Mouse (Mus musculus) urinary bladder, adult 2 months (tissue): ENCODE data around the gene Tor2a. TPM values are rescaled to one million over a fixed set of nuclear protein-coding genes. Genes with fewer than 3 reads are reported as not detected.

Experiments used
- DNase-seq: peaks from one replicate; pipeline ENCODE4 v3.0.0; 2022; ENCODE audit warnings: low spot score
- polyA plus RNA-seq: library from polyadenylated mRNA; depleted of rRNA; stranded (reverse); fragments of >200 nt; gene quantifications from 2 replicates; pipeline ENCODE4 v1.2.3, GENCODE M21; 2012

Gene Tor2a
- polyA plus RNA-seq, 1 experiment: 53.7 TPM

DNA sequence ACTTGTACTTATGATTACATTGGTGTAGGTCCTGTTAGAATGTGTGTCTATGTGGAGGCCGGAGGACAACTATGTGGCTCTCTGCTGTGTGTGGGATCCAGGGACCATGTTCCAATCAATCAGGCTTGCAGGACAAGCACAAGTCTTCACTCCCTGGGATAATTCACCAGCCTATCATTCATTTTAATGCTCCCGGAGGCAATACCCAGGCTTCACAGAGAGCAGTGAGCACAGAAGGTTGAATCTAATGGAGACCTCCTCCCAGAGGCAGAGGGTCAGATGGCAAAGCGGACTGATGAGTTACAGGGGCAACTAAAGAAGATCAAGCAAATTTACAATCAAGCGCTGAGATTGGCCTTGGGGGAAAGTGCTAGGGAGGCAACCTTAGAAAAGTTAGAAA, 27.5 kb upstream of the Tor2a start:
- DNase-seq: no peak

DNA sequence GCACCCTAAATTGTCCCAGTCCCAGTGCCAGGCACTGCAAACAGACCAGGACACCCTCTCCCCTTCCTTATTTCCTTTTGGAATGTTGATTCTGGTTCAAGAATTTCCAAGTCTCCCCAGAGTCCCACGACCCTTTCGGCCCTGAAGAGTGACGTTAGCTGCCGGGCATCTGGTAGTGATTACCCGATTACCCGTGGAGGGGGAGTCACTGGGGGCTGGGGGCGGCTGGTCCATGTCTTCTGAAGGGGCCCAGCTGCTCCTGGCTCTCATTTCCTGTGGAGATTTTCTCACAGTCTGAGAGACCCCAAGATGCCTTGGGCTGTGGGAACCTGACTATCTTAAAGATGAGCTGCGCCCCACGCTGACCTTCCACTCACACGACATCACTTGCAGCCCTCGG, 26.2 kb upstream of the Tor2a start:
- DNase-seq: no peak

DNA sequence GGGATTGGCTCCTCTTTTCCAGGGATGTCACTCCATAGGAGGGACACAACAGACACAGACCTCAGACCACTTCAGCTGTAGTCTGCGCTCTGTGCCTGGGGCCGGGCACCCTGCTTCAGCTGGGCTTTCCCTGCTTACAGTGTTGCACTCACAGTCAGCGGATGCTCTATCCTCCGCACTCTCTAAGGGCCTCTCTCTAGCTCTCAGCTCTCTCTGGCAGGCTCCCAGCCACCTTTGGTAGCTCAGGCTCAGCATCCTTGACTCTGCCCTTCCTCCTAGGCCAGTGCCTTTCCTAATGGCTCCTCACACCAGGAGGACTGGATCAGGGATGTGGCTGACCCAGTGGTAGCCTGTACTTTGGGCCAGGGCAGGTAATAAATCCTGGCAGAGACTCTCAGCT, 25.1 kb upstream of the Tor2a start:
- DNase-seq: no peak

DNA sequence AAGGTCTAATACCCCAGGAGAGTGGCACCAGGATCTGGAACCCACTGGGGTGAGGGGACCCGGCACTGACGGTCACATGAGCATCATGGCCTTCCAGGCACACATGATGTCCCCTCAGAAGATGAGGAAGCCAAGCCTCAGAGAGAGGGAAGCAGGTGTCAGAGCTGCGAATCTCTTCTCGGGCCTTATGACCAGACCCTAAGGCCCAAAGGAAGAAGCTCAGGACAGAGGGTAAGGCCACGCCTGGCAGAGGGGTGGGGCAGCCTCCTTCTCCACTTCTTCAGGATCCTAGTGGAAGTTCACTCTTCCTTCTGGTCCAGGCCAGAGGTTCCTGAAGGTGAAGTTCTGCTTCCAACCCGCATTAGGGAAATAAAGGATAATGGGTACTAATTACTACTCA, 24.3 kb upstream of the Tor2a start:
- no peak for DNase-seq

DNA sequence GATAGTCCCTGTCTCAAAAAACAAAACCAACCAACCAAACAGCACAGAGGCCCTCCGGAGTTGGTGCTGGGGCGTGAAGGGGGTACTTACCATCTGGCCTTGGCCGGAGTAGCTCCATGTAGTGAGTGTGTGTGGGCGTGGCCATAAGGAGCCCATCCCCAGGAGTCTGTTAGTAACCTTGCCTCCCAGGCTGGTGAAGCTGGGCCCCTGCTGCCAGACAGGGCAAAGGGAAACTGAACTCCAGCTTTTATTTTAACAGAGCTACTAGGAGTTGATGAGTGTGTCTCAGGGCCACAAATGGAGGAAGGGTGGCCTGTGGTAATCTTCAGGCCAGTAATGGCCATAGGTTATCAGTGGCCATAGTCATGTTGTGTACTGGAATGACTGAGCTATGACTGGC, 22.6 kb upstream of the Tor2a start:
- DNase-seq: no peak

DNA sequence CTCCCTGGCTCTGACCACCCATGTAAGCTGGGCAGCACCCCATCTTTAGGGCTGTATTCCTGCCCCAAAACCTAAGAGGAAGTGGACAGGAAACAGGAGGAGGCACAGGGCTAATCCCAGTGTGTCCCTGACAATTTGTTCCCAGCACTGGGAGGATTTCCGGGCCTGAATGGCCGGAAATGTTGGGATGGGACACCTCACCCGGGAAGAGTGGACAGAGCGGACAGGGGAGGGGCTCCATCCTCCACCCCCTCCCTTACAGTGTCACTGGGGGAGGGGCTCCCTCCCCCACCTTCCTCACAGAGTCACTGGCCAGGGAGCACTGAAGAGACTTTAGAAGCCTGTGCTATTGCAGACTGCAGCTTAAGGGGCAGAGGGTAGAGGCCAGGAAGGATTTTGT, 22.1 kb upstream of the Tor2a start:
- DNase-seq: no peak

DNA sequence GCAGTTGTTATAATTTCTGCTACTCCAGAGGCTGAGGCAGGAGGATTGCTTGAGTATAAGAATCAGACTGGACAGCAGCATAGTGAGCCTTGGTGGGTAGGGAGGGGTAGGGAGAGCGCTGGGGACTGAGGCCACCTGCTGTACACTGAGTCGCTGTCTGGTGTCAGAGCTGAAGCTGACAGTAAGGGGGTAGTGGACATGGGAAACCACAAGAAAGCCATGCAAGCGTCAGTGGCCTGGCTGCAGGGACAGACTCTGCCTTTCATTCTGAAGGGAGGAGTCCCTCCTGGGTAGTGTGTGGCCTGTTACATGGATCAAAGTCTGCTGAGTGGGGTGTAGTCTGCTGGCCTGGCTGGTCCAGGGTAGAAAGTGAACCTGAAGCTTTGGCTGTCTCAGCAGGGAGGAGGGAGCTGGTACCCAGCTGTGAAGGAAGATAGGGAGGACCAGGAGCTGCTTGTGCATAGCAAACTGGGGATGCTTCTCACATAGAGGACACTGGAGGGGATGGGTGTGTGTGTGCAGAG, 20.7 kb upstream of the Tor2a start:
- DNase-seq: no peak

DNA sequence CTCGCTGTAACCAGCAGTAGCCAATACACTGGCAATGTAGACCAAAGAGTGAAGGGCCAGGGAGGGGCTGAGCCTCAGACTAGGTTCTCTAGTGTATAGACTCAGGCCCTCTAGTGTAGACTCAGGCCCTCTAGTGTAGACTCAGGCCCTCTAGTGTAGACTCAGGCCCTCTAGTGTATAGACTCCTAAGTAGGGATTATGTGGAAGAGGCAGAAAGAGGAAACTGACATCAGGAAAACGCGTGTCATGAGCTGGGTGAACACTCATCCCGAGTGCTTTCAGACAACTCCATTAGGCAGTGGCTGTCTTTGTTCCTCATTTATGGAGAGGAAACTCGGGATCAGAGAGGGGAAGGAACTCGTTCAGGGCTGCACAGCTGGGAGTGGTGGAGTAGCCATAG, 20.0 kb upstream of the Tor2a start:
- DNase-seq: no peak

DNA sequence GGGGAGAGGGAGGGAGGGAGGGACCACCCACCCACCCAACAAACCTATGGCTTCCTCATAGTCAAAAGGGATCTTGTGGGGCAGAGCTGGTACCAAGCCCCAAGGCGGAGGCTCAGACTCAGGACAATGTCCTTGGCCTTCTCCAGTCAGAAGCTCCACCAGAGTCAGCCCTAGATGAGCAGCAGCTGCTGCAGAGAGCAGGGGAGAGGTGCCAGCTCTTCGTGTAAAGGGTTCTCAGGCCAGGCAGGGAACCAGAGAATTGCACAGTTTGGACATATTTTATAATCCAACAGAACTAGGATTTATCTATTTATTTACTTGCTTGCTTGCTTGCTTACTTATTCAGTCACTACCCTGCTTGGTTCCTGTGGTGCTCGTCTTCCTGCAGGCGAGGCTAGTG, 17.7 kb upstream of the Tor2a start:
- no peak for DNase-seq

DNA sequence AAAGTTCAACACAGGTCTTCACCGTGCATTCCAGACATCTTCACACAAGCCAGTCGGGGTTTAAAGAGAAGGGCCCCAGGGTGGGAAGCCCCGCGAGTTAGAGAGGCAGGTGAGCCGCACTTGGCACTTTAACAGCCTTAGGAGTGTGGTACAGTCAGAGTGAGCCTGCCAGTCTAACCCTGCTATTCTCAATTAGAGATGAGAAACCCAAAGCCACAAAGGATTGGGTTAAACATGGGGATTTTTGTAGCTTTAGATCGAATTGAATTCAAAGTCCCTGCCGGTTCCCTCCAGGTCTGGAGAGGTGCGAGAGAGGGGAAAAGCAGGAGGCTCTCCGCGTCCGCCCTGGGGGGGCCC, 16.1 kb upstream of the Tor2a start, which contains the start of gene 6330409D20Rik:
TSS of gene 6330409D20Rik (minus strand) at position 101 of the 357 bp plus-strand sequence.
- DNase-seq: no peak

DNA sequence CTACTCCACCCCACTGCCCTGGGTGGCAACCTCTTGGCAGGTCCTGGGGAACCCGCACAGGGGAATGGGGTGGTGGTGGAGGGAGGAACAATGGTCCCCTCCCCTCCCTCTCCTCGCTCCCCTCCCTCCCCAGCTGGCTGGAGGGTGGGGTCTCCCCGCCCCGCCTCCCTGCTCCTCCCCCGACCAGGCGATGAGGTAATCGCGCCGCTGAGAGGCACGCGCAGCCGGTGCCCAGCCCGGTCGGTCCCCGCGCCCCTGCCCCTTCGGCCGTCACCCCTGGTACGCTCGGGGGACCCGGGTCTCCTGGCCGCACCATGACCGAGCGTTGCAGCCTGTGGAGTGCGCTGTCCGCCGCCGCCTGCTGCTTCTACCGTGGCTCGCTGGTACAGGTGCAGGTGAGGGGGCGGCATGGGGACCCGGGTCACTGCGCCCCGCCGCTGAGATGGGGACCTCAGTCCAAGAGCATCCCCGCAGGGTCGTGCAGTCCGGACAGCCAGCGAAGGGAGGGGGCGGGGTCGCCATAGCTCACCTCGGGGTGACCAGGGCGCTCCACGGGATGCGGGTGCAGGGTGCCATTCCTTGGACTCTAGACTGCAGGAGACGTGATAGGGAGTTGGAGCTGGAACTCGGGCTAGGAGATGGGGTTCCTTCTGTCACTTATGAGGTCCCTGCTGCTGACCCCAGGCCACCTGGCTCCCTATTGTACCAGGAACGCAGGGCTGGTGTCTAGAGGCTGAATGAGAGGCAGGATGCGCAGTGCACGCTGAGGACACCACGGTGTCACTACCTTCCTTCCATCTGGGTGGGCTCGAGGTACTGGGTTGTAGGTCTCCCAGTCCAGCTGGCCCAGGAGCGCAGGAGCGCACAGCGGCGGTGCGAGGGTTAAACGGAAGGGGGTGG, 15.5 kb upstream of the Tor2a start:
- DNase-seq: no peak

DNA sequence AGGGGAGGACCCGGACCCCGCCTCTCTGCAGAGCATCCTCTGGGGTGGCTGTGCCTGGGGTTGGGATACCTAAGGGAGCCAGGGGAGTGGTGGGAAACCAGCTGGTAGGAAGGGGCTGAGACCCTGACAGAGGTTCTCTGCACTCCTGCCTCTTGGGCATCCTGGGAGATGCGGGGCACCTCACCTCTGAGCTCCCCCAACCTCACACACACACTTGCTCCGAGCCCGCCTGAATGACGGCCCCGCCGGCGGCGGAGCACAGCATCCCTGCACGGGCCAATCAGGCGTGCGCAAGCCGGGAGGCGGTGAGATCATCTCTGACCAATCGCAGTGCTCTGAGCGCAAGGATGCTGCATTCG, 14.9 kb upstream of the Tor2a start:
- no peak for DNase-seq

DNA sequence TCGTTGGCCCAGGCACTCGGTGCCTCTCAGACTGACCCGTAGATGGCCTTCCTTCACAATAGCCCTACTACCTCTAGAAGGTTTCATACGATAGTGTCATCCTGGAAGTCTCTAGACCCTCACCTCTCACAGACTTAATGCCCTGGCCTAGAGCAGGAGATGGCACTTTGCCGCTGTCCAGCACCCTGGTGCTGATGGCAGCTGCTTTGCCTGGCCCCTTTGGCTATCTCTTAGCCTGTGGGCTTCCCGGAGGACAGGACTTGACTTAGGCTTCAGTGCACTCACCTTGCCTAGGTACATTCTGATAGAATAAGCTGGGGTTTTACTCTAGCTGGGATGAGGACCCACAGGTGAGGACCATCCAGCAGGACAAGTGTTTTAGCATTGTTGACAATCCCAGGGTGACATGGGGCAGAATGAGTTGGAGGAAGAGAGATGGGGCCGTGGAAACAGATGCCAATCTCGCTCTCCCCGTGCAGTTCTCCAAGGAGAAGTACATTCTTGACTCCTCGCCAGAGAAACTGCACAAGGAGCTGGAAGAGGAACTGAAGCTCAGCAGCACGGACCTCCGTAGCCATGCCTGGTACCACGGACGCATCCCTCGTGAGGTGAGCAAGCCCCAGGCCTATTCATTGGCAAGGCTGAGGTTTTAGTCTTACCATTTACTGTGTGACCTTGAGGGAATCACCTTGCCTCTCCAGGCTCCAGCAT, 12.6 kb upstream of the Tor2a start:
- no peak for DNase-seq

DNA sequence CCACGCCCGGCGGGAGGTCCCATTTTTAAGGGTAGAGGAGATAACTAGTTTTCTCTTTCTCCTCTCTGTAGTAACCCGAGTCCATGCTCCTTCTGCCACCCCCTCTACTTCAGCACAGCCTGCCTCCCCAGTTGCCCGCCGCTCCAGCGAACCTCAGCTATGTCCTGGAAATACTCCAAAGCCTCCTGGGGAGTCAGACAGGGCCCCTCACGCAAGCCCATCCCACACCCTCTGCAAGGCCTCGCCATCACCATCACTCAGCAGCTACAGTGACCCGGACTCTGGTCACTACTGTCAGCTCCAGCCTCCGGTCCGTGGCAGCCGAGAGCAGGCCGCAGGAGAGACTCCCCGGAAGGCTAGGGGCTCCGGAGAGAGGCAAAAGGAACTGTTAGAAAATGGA, 8.0 kb upstream of the Tor2a start:
- DNase-seq: no peak

DNA sequence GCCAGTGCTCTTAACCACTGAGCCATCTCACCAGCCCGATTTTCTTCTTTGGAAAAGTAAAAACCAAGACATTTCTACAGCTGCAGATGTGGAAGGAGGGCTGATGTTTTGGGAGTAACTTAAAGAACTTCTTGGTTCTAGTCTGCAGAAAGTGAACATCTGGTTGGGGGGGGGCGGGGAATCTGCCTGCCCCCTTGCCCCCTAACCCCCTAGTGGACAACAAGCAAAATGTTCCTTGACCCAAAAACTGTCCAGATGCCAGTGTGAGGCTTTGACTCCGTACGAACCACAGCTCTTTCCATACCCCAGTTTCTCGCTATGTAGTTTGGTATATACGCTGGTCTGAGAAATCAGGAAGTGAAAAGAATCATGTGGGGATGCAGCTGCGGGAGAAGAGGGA, 6.8 kb upstream of the Tor2a start:
- DNase-seq: no peak

DNA sequence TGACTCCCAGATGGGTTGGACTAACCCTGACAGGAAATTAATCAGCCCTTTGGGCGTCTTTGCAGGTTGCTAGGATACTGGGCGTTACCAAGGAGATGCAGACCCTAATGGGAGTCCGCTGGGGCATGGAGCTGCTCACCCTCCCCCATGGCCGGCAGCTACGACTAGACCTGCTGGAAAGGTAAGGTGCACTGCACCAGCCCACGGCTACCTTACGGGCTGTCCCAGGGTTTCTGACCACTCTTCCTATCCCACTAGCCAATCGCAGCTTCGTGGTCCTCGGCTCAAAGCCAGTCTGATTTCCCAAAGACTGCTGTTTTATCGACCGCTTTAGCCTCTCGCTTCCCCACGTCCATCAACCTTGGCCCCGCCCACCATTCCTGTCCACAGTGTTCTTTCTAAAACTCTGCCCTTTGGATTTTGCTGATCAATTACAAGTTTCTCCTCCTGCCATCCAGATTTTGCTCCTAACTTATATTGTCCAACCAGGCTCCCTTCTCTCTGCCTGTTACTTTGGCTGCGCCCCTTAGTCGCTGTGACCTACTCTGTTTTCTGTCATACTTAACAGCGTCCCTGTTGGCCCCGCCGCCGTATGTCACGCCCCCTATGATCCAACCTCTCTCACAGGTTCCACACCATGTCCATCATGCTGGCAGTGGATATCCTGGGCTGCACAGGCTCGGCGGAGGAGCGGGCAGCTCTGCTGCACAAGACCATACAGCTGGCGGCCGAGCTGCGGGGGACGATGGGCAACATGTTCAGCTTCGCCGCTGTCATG, 6.0 kb upstream of the Tor2a start:
- peak; percentile 48 for DNase-seq

DNA sequence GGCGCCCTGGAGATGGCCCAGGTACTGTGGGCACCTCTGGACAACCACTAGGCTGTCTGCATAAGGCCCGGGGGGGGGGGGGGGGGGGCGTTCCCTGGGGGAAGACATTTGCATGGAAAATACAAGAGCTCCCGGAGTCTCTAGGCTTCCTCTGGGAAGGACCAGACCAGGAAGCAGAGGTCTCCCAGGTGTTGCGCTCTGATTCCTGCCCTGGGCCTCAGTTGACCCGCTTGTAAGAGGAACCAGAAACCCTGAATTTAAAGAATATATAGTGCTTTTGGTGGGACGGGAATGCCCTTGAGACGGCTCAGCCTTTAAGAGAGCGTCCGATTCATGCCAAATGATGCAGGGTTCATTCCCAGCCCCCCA, 5.4 kb upstream of the Tor2a start:
- DNase-seq: no peak

DNA sequence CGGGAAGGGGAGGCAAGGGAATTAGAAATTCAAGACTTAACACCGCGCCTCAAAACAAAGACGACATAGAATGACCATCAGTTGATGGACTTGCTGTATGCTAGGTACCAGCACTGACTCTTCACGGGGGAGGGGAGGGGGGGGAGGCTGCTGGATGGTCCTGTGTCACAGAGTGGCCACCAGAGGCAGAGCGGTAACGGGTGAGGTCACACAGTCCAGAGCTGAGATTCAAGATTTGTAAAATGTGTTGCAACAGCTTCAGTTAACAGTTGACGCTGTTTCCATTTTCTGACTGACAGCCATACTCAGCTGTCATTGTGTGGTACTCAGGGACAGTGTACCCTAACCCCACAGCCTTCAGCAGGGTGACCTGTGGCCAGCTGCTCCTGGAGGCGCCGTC, 4.9 kb upstream of the Tor2a start:
- no peak for DNase-seq

DNA sequence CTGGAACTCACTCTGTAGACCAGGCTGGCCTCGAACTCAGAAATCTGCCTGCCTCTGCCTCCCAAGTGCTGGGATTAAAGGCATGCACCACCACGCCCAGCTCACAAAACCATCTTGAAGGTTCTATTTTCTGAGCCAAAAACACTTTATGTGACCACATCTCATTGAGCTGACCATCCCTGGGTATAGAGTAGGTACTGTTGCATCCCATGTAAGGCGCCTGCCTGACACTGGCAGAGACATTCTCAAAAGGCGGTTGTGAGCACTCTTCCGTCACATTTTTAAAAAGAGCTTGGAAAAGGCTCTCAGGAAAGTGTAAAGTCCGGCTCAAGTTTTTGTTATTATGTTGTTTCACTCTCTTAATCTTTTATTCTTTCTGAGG, 369 bp upstream of the Tor2a start:
- no peak for DNase-seq

DNA sequence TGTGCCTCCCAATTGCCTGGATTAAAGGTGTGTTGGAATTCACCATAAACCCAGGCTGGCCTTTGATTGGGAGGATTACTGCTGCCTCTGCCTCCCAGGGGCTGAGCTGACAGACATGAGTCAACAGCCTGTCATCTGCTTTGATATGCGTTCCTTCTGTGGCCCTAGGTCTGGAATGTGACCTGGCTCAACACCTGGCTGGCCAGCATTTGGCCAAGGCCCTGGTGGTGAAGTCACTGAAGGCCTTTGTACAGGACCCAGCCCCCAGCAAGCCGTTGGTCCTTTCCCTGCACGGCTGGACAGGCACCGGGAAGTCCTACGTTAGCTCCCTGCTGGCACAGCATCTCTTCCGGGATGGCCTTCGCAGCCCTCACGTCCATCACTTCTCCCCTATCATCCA, 1.5 kb downstream of the Tor2a start:
- no peak for DNase-seq

DNA sequence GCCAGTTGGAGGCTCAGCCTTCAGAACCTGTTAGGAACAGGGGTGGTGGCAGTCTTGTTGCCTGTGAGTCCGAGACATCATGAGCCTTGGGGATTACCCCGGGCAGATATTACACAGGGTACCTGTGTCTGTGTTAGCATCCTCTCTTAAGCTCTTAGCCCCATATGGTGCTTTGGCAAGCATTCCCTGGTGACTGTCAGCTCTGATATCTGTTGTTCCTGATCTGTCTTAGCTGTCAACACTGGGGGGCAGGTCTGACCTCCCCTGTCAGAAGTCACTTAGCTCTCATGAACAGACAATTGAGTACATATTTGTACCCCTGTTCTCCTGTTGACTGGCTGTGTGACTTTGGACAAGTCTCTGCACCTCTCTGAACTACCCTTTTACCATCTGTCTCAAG, 2.0 kb downstream of the Tor2a start:
- DNase-seq: no peak

DNA sequence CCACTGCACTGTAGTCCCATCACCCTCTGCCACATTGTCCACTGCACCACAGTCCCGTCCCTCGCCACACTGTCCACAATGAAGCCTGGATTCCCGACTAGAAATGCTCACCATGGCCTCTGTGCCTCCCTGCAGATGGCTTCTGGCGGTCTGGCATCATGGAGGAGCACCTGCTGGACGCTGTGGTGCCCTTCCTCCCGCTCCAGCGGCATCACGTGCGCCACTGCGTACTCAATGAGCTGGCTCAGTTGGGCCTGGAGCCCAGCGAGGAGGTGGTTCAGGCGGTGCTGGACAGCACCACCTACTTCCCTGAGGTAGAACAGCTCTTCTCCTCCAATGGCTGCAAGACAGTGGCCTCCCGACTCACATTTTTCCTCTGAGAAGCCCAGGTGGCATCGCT, 4.3 kb downstream of the Tor2a start:
- no peak for DNase-seq

DNA sequence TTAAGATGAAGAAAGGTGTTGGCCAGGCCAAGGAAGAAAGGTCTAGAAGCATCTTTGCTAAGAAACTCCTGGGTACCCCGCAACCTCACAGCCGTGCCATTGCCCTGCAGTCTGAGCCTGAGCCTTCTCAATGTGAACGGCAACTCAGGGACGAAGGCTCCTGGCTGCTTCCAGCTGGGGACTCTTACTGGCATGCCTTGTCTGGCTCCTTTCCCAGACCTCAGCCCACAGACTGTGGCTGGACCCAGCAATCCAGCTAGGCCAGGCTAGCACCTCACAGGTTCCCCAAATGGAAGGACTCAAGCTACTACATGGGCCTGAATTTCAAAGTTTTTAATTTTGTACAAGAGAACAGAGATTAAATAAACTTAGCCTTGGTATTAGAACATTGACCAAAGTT, 4.8 kb downstream of the Tor2a start:
- no peak for DNase-seq
